Mouse (Mus musculus) neural tube, embryonic 12.5 days (tissue): ENCODE results near the gene Olfr1418. TPM values are rescaled to one million over a fixed set of nuclear protein-coding genes. Genes with fewer than 3 reads are reported as not detected.

Source experiments
- ATAC-seq: fragments of 200-750 bp; cut with Nextera tagmentation; 2 replicates; pipeline ENCODE4 v1.8.0; 2017; ENCODE audit warnings: low read depth, mild to moderate bottlenecking, moderate TSS enrichment, moderate library complexity; ENCODE audit not compliant: low FRiP score
- H3K27ac ChIP-seq: fragments of 300-500 bp; sonication (generic); 2 replicates; pipeline ENCODE4 v1.5.1; 2016
- H3K27me3 ChIP-seq: fragments of 300-500 bp; sonication (generic); replicated peaks from 2 replicates; pipeline ENCODE4 v1.6.1; 2016; ENCODE audit warnings: mild to moderate bottlenecking
- H3K36me3 ChIP-seq: fragments of 300-500 bp; sonication (generic); 2 replicates; pipeline ENCODE4 v1.6.1; 2016; ENCODE audit warnings: mild to moderate bottlenecking
- H3K4me1 ChIP-seq: fragments of 300-500 bp; sonication (generic); 2 replicates; pipeline ENCODE4 v1.6.1; 2016
- H3K4me2 ChIP-seq: fragments of 300-500 bp; sonication (generic); replicated peaks from 2 replicates; pipeline ENCODE4 v1.6.1; 2016; ENCODE audit warnings: mild to moderate bottlenecking
- H3K4me3 ChIP-seq: fragments of 300-500 bp; sonication (generic); 2 replicates; pipeline ENCODE4 v1.5.1; 2016
- H3K9ac ChIP-seq: fragments of 300-500 bp; sonication (generic); 2 replicates; pipeline ENCODE4 v1.6.1; 2016; ENCODE audit warnings: mild to moderate bottlenecking
- H3K9me3 ChIP-seq: fragments of 300-500 bp; sonication (generic); 2 replicates; pipeline ENCODE4 v1.6.1; 2016; ENCODE audit warnings: mild to moderate bottlenecking
- WGBS: fragments of 180-500 bp; shearing (Covaris S2); methylation state at CpG from one replicate; pipeline ENCODE4 v1.1.7; 2016; 5-methylcytosine and 5-hydroxymethylcytosine counted together
- polyA plus RNA-seq: library from polyadenylated mRNA; unstranded; fragments of >200 nt; fragmentation: Nextera tagmentation; extraction: Ambion mirVana; gene quantifications from 2 replicates; pipeline ENCODE4 v1.2.1, GENCODE M21; 2016

The Olfr1418 gene
- polyA plus RNA-seq, 1 experiment from 2014 or later = not detected

DNA sequence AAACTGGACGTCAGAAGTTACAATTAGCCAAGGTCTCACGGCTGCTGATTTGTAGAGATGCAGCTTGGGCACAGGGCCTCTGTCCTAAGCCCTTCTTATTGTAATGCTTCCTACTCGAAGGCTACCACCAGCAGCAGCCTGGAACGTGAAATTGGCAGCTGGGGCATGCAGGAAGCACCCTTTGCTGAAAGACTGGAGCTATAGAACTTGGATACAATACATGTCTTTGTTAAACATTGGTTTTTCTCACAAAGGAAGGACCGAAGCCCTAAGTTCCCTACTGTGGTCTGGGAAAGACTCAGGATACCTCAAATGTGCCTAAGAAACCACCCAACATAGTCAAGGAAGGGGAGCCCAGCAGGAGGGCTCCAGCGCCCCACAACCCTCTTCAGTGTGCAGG lies 53.0 kb downstream of the Olfr1418 start:
- Histone ChIP-seq H3K27ac (no peak overlapping the region), H3K9ac (no peak overlapping the region), H3K4me3 (no peak overlapping the region), H3K27me3 (no peaks in the 10 kb centered on the region), H3K4me2 (no peak overlapping the region), H3K36me3 (no peaks in the 10 kb centered on the region), H3K9me3 (no peaks in the 10 kb centered on the region), H3K4me1 (no peaks in the 10 kb centered on the region)
- ATAC-seq = no peak
- 55% methylated on average over 6 of the region's 6 CpGs for WGBS

DNA sequence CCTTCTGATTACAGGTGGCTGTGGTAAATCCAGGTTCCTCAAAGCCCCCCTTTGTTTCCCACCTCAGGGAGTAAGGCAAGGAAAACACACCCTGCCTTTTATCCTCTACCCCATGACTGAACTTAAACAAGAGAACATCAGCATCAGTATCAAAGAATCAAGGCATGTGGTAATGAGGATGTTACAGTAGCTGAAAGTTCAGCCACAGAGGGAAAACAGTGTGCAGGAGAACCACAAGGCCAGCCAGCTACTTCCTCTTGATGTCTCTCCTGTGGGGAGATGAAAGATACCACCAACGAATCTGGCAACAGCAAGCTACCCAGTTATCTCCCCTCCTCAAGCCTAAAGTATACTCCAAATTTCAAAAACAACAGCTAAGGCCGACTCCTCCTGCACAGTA lies 53.6 kb downstream of the Olfr1418 start:
- no peak overlapping the region for H3K27ac ChIP-seq
- H3K4me2 ChIP-seq = no peak overlapping the region
- no peak overlapping the region for H3K4me3 ChIP-seq
- 68% methylated on average over 2 of the region's 2 CpGs for WGBS
- ATAC-seq = no peak
- no peaks in the 10 kb centered on the region for H3K36me3 ChIP-seq
- no peaks in the 10 kb centered on the region for H3K4me1 ChIP-seq
- H3K9me3 ChIP-seq = no peaks in the 10 kb centered on the region
- no peak overlapping the region for H3K9ac ChIP-seq
- no peaks in the 10 kb centered on the region for H3K27me3 ChIP-seq

DNA sequence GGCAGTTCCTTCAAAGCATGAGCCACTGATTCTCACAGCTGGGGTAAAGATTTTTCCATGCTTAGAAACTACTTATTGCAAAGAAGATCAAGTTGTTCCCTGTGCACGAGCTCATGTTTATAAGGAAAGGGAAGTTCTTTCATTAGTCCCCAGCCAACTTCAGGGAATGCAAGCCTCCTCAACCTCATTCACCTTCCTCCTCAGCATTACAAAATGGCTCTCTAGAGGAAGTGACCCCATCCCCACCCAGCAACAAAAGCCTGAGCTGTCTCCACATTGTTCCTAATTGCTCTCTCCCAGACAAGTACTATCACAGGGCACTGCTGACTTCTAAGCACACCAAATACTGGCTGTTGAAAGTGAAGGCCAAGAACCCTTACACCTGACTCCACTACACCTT lies 56.4 kb downstream of the Olfr1418 start:
- no peak overlapping the region for H3K9ac ChIP-seq
- no peaks in the 10 kb centered on the region for H3K27me3 ChIP-seq
- 44% methylated on average over 1 of the region's 1 CpGs for WGBS
- no peaks in the 10 kb centered on the region for H3K9me3 ChIP-seq
- no peaks in the 10 kb centered on the region for H3K4me1 ChIP-seq
- H3K4me3 ChIP-seq = no peak overlapping the region
- no peaks in the 10 kb centered on the region for H3K36me3 ChIP-seq
- no peak overlapping the region for H3K4me2 ChIP-seq
- H3K27ac ChIP-seq = no peak overlapping the region
- ATAC-seq = no peak

Other genes starting within 250 kb of the Olfr1418 start
- 0.10 and 0.29 TPM in 2 replicates for gene Ms4a2, start 237.3 kb downstream of the Olfr1418 start, polyA plus RNA-seq
- gene Ms4a3, start 220.2 kb downstream of the Olfr1418 start, polyA plus RNA-seq = not detected in 2 replicates
- not detected in 2 replicates for gene Oosp2, start 200.5 kb downstream of the Olfr1418 start, polyA plus RNA-seq
- not detected in 2 replicates for gene Oosp1, start 169.9 kb downstream of the Olfr1418 start, polyA plus RNA-seq
- not detected in 2 replicates for gene Oosp3, start 164.0 kb downstream of the Olfr1418 start, polyA plus RNA-seq
- not detected in 2 replicates for gene Gif, start 113.5 kb downstream of the Olfr1418 start, polyA plus RNA-seq
- 42.3 and 44.1 TPM in 2 replicates for gene Mrpl16, start 90.7 kb downstream of the Olfr1418 start, polyA plus RNA-seq
- gene Stx3, start 41.7 kb downstream of the Olfr1418 start, polyA plus RNA-seq = 4.7 and 4.9 TPM in 2 replicates
- gene Olfr1417, start 21.8 kb downstream of the Olfr1418 start, polyA plus RNA-seq = not detected in 2 replicates
- gene Olfr1419, start 14.0 kb upstream of the Olfr1418 start, polyA plus RNA-seq = not detected in 2 replicates
- not detected in 2 replicates for gene Olfr1420, start 25.5 kb upstream of the Olfr1418 start, polyA plus RNA-seq
- 17.8 and 21.1 TPM in 2 replicates for gene Patl1, start 51.3 kb upstream of the Olfr1418 start, polyA plus RNA-seq
- gene Osbp, start 104.9 kb upstream of the Olfr1418 start, polyA plus RNA-seq = 5.1 TPM in 2 replicates
- not detected in 2 replicates for gene Olfr1423, start 180.3 kb upstream of the Olfr1418 start, polyA plus RNA-seq
- not detected in 2 replicates for gene Olfr1424, start 201.6 kb upstream of the Olfr1418 start, polyA plus RNA-seq
- not detected in 2 replicates for gene Olfr1425, start 216.7 kb upstream of the Olfr1418 start, polyA plus RNA-seq
- gene Olfr1426, start 230.9 kb upstream of the Olfr1418 start, polyA plus RNA-seq = not detected in 2 replicates
- gene Olfr1427, start 242.3 kb upstream of the Olfr1418 start, polyA plus RNA-seq = not detected in 2 replicates